Mouse (Mus musculus): ENCODE measurements at regions not wholly inside any gene's neighbourhood (a gene's known extent, or its start where the extent isn't known, plus 50 kb on each side); places are given as distances from the start of the nearest gene placed in this dataset.

- Histone ChIP-seq H3K36me3 (no peaks in the 10 kb centered on the region), H3K27me3 (no peaks in the 10 kb centered on the region), H3K9ac (no peak overlapping the region), H3K27ac (no peak overlapping the region), H3K9me3 (no peaks in the 10 kb centered on the region), H3K4me1 (no peaks in the 10 kb centered on the region), H3K4me3 (no peak overlapping the region), H3K4me2 (no peak overlapping the region)
- ATAC-seq (ENCODE audit: borderline replicate concordance, extremely low read depth, low FRiP score, low TSS enrichment), result no peak
- WGBS, result 77% methylated on average over 7 of the region's 7 CpGs
Observed at GRCm38 (mm10) chr13:56947266-56947665, 51.5 kb upstream of the Trpc7 start.

All from lung, embryonic 15.5 days (tissue).